Mouse (Mus musculus): Measurements from ENCODE around the gene Zfand3.

Gene Zfand3

GRCm38 (mm10) chr17:30027343-30028029 lies 23.0 kb downstream of the Zfand3 start:
- ChIA-PET POLR2A (no interaction called here), CTCF (interaction anchor here in 2 of 4 experiments (0.5 to 1.2 kb wide), 2 partner anchors 24 to 119 kb away, joined by 3 to 4 read pairs; no protein-coding TSS in a partner anchor)

- CTCF ChIA-PET, result interaction anchor here in 2 of 4 experiments (0.6 to 1.5 kb wide), 3 partner anchors 42 to 55 kb away, joined by 4 to 7 read pairs (median 4); no protein-coding TSS in a partner anchor
- POLR2A ChIA-PET, result interaction anchor here in 1 of 4 experiments (0.6 to 2.8 kb wide), 4 partner anchors 12 to 35 kb away, joined by 3 to 13 read pairs (median 4); no protein-coding TSS in a partner anchor
These were observed 25.2 kb downstream of the Zfand3 start for GRCm38 (mm10) chr17:30029633-30030226.

- ChIA-PET CTCF (interaction anchor here in 3 of 4 experiments (0.5 to 1.7 kb wide), 7 partner anchors 10 to 1437 kb away, joined by 3 to 12 read pairs (median 5); no protein-coding TSS in a partner anchor), POLR2A (interaction anchor here in 3 of 4 experiments (0.5 to 2.0 kb wide), 7 partner anchors 9 to 297 kb away, joined by 3 to 5 read pairs (median 3); partner anchors contain the start of gene Zfand3 (in 2 of the 3))
These were observed 28.3 kb downstream of the Zfand3 start for GRCm38 (mm10) chr17:30032796-30033195.

- CTCF ChIA-PET, result interaction anchor here in 1 of 4 experiments (1.1 kb wide), 1 partner anchor 9 kb away, joined by 3 read pairs; no protein-coding TSS in a partner anchor
- POLR2A ChIA-PET, result interaction anchor here in 1 of 4 experiments (0.9 to 1.8 kb wide), 2 partner anchors 10 to 20 kb away, joined by 4 to 6 read pairs; no protein-coding TSS in a partner anchor
These were observed 29.5 kb downstream of the Zfand3 start for GRCm38 (mm10) chr17:30033991-30034390.

- ChIA-PET CTCF (no interaction called here), POLR2A (interaction anchor here in 1 of 4 experiments (1.2 to 1.8 kb wide), 2 partner anchors 10 to 19 kb away, joined by 3 to 6 read pairs; no protein-coding TSS in a partner anchor)
These were observed 30.9 kb downstream of the Zfand3 start for GRCm38 (mm10) chr17:30035216-30036005.

- POLR2A ChIA-PET, result interaction anchor here in 1 of 4 experiments (0.5 to 3.0 kb wide), 6 partner anchors 9 to 58 kb away, joined by 3 to 13 read pairs (median 4); no protein-coding TSS in a partner anchor
- CTCF ChIA-PET, result interaction anchor here in 1 of 4 experiments (1.2 kb wide), 1 partner anchor 18 kb away, joined by 3 read pairs; no protein-coding TSS in a partner anchor
These were observed 38.8 kb downstream of the Zfand3 start for GRCm38 (mm10) chr17:30043163-30043822.

- POLR2A ChIA-PET, result interaction anchor here in 2 of 4 experiments (0.7 to 2.4 kb wide), 8 partner anchors 9 to 394 kb away, joined by 3 to 10 read pairs (median 4); no protein-coding TSS in a partner anchor
These were observed 40.6 kb downstream of the Zfand3 start for GRCm38 (mm10) chr17:30045181-30045580.

GRCm38 (mm10) chr17:30046654-30047053 lies 42.1 kb downstream of the Zfand3 start:
- POLR2A ChIA-PET, result interaction anchor here in 1 of 4 experiments (1.2 to 1.3 kb wide), 2 partner anchors 8 to 46 kb away, joined by 3 read pairs; no protein-coding TSS in a partner anchor
- CTCF ChIA-PET, result no interaction called here

More at GRCm38 (mm10) chr17:30045181-30045580, 40.6 kb downstream of the Zfand3 start:
- CTCF ChIA-PET, result interaction anchor here in 1 of 4 experiments (0.6 kb wide), 1 partner anchor 94 kb away, joined by 3 read pairs; no protein-coding TSS in a partner anchor

GRCm38 (mm10) chr17:30051523-30052346 lies 47.2 kb downstream of the Zfand3 start:
- POLR2A ChIA-PET, result interaction anchor here in 1 of 4 experiments (0.7 to 2.3 kb wide), 4 partner anchors 8 to 128 kb away, joined by 3 to 8 read pairs (median 3); no protein-coding TSS in a partner anchor
- CTCF ChIA-PET, result interaction anchor here in 3 of 4 experiments (0.6 kb wide), 3 partner anchors 24 to 339 kb away, joined by 3 read pairs; no protein-coding TSS in a partner anchor

- ChIA-PET CTCF (no interaction called here), POLR2A (interaction anchor here in 1 of 4 experiments (1.0 to 2.3 kb wide), 5 partner anchors 9 to 128 kb away, joined by 3 to 8 read pairs (median 3); no protein-coding TSS in a partner anchor)
These were observed 47.8 kb downstream of the Zfand3 start for GRCm38 (mm10) chr17:30052347-30052742.

- ChIA-PET CTCF (interaction anchor here in 2 of 4 experiments (0.5 to 0.7 kb wide), 3 partner anchors 121 to 1696 kb away, joined by 3 to 5 read pairs (median 3); no protein-coding TSS in a partner anchor), POLR2A (interaction anchor here in 1 of 4 experiments (1.1 to 2.3 kb wide), 7 partner anchors 10 to 22 kb away, joined by 3 to 8 read pairs (median 5); no protein-coding TSS in a partner anchor)
These were observed 48.9 kb downstream of the Zfand3 start for GRCm38 (mm10) chr17:30053463-30053862.

- POLR2A ChIA-PET, result interaction anchor here in 1 of 4 experiments (1.3 to 1.6 kb wide), 5 partner anchors 12 to 22 kb away, joined by 3 to 8 read pairs (median 5); no protein-coding TSS in a partner anchor
- CTCF ChIA-PET, result interaction anchor here in 2 of 4 experiments (0.5 to 0.6 kb wide), 2 partner anchors 121 to 1068 kb away, joined by 3 to 5 read pairs; no protein-coding TSS in a partner anchor
These were observed 49.3 kb downstream of the Zfand3 start for GRCm38 (mm10) chr17:30053871-30054270.

- ChIA-PET POLR2A (interaction anchor here in 1 of 4 experiments (0.6 to 0.9 kb wide), 2 partner anchors 26 to 31 kb away, joined by 3 read pairs; no protein-coding TSS in a partner anchor), CTCF (no interaction called here)
These were observed 51.7 kb downstream of the Zfand3 start for GRCm38 (mm10) chr17:30056226-30056625.

GRCm38 (mm10) chr17:30058594-30058993 lies 54.1 kb downstream of the Zfand3 start:
- CTCF ChIA-PET, result interaction anchor here in 1 of 4 experiments (0.5 kb wide), 1 partner anchor 1274 kb away, joined by 5 read pairs; no protein-coding TSS in a partner anchor
- POLR2A ChIA-PET, result interaction anchor here in 1 of 4 experiments (1.7 kb wide), 1 partner anchor 9 kb away, joined by 6 read pairs; no protein-coding TSS in a partner anchor

GRCm38 (mm10) chr17:30059066-30059465 lies 54.5 kb downstream of the Zfand3 start:
- CTCF ChIA-PET, result interaction anchor here in 1 of 4 experiments (0.5 kb wide), 1 partner anchor 1274 kb away, joined by 5 read pairs; no protein-coding TSS in a partner anchor
- POLR2A ChIA-PET, result interaction anchor here in 1 of 4 experiments (1.7 kb wide), 1 partner anchor 9 kb away, joined by 6 read pairs; no protein-coding TSS in a partner anchor
